Mouse (Mus musculus): ENCODE results near the gene Adamtsl4. TPM values are rescaled to one million over a fixed set of nuclear protein-coding genes. Genes with fewer than 3 reads are reported as not detected.
A peak's percentile ranks its signal among the peaks of the same experiment; 100 is the strongest.

Gene Adamtsl4
- total RNA-seq, 2 experiments from 2014 or later = 21.3 to 37.2 TPM

DNA sequence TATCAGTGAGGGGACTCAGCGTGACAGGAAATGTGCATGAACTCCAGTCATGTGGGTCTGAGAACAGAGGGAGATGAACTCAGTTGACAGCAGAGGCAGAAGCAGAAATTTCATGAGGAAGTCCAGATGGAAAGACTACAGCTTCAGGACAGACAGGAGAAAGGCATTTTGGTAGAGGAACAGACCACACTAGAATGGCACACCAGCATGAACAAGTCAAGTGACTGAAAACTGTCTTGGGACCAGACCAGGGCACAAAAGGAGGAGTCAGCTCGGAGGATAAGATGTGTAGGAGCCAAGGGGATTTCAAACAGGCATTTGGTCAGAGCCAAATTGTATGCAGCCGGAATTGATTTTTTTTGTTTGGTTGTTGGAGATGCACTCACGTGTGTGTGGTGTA lies 52.1 kb downstream of the Adamtsl4 start:
- DNase-seq = no peak

DNA sequence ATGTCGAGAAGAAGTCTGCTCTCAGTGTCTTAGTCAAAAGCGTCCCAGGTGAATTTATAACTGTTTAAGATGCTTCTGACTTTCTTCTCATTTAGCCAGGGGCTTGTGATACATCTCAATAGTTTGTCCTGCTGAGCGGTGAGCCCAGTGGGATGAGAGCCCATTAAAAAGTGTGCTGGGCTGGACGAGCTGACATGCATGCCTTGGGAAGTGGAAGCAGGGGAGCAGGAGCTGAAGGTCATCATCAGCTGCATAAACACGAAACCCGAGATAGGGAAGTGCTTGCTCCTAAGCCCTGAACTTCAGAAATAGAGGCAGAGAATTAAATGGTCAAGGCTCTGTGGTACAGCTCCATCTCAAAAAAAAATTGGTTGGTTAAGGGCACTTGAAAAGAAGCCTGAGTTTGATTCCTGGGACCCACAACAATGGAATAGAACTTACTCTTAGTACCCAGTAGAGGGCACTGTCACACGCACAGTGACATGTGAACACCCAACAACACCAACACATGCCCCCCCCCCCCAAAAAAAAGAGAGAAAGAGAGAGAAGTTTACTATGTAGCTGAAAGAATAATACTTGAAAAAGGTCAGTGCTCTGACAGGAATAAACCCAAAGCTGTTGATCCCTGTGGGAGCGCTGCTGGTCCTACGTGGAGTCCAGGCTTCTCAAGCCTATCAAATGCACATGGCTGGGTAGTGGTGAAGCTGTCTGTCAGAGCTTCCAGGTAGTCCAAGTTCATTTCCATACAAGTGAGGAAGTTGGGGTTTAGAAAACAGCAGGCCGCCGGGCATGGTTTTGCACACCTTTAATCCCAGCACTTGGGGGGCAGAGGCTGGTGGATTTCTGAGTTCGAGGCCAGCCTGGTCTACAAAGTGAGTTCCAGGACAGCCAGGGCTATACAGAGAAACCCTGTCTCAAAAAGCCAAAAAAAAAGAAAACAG lies 54.8 kb downstream of the Adamtsl4 start:
- no peak for DNase-seq

GRCm38 (mm10) chr3:95631304-95631703 lies 56.4 kb downstream of the Adamtsl4 start:
- no peak for DNase-seq

- DNase-seq = no peak
These were observed 56.9 kb downstream of the Adamtsl4 start for GRCm38 (mm10) chr3:95630856-95631255.

- peak; percentile 21 for DNase-seq
These were observed 58.0 kb downstream of the Adamtsl4 start for GRCm38 (mm10) chr3:95629755-95630154.

GRCm38 (mm10) chr3:95627763-95628162 lies 60.0 kb downstream of the Adamtsl4 start:
- no peak for DNase-seq

Small RNAs within 50 kb of the gene (microRNA-seq; reads per million reads assigned to microRNA genes)
- gene Mir7014 (ENCODE audit: borderline replicate concordance in 2 of 2) = 0 reads per million in 2 experiments

Other genes with a start within 250 kb of the Adamtsl4 start
- 10 to 100 TPM in 1 of 2 experiments, 1 to 10 TPM in 1; 8.9 to 12.9 TPM for gene Ctsk, start 188.7 kb downstream of the Adamtsl4 start, total RNA-seq (2021)
- 1 to 10 TPM; 3.2 to 3.3 TPM for gene Ctss, start 161.1 kb downstream of the Adamtsl4 start, total RNA-seq (2021)
- gene Hormad1, start 128.2 kb downstream of the Adamtsl4 start, total RNA-seq (2021) = not detected
- gene Golph3l, start 99.0 kb downstream of the Adamtsl4 start, total RNA-seq (2021) = 10 to 100 TPM; 10.2 to 11.0 TPM
- gene Ensa, start 62.9 kb downstream of the Adamtsl4 start, total RNA-seq (2021) = 10 to 100 TPM; 92.1 to 93.9 TPM
- 100 to 1,000 TPM; 111 to 133 TPM for gene Mcl1, start 29.1 kb downstream of the Adamtsl4 start, total RNA-seq (2021)
- gene Ecm1, start 51.7 kb upstream of the Adamtsl4 start, total RNA-seq (2021) = 10 to 100 TPM; 14.0 to 26.6 TPM
- 10 to 100 TPM; 25.9 to 26.9 TPM for gene Tars2, start 72.3 kb upstream of the Adamtsl4 start, total RNA-seq (2021)
- gene Rprd2, start 130.9 kb upstream of the Adamtsl4 start, total RNA-seq (2021) = 10 to 100 TPM; 27.1 to 28.2 TPM
- 10 to 100 TPM; 11.8 to 17.6 TPM for gene Prpf3, start 168.0 kb upstream of the Adamtsl4 start, total RNA-seq (2021)
- 100 to 1,000 TPM; 277 to 284 TPM for gene Mrps21, start 183.6 kb upstream of the Adamtsl4 start, total RNA-seq (2021)
- 1 to 10 TPM in 1 of 2 experiments, under 1 TPM in 1; 0.82 to 7.7 TPM for gene Ciart, start 194.3 kb upstream of the Adamtsl4 start, total RNA-seq (2021)
- 1 to 10 TPM; 2.8 to 3.7 TPM for gene BC028528, start 204.1 kb upstream of the Adamtsl4 start, total RNA-seq (2021)
- gene Aph1a, start 206.1 kb upstream of the Adamtsl4 start, total RNA-seq (2021) = 10 to 100 TPM; 43.9 to 51.9 TPM
- 10 to 100 TPM; 78.0 to 92.8 TPM for gene Car14, start 216.8 kb upstream of the Adamtsl4 start, total RNA-seq (2021)
- gene Anp32e, start 241.3 kb upstream of the Adamtsl4 start, total RNA-seq (2021) = 10 to 100 TPM; 67.4 to 69.1 TPM